Mouse (Mus musculus) embryonic facial prominence, embryonic 10.5 days (tissue): ENCODE data around the gene Dbx1. TPM values are rescaled to one million over a fixed set of nuclear protein-coding genes. Genes with fewer than 3 reads are reported as not detected.

Source experiments
- DNase-seq: peaks from one replicate; pipeline ENCODE4 v3.0.0-alpha.2; 2017; ENCODE audit warnings: low spot score
- H3K27ac ChIP-seq: fragments of 300-500 bp; sonication (generic); replicated peaks from 2 replicates; pipeline ENCODE4 v1.5.1; 2016; ENCODE audit warnings: mild to moderate bottlenecking
- H3K27me3 ChIP-seq: fragments of 300-500 bp; sonication (generic); replicated peaks from 2 replicates; pipeline ENCODE4 v1.6.1; 2016; ENCODE audit warnings: low read depth, mild to moderate bottlenecking; ENCODE audit not compliant: poor library complexity, severe bottlenecking
- H3K36me3 ChIP-seq: fragments of 300-500 bp; sonication (generic); replicated peaks from 2 replicates; pipeline ENCODE4 v1.6.1; 2016; ENCODE audit warnings: mild to moderate bottlenecking, moderate library complexity
- H3K4me1 ChIP-seq: fragments of 300-500 bp; sonication (generic); 2 replicates; pipeline ENCODE4 v1.6.1; 2016
- H3K4me3 ChIP-seq: fragments of 300-500 bp; sonication (generic); 2 replicates; pipeline ENCODE4 v1.5.1; 2016; ENCODE audit warnings: mild to moderate bottlenecking, moderate library complexity
- H3K9me3 ChIP-seq: fragments of 300-500 bp; sonication (generic); 2 replicates; pipeline ENCODE4 v1.6.1; 2016; ENCODE audit warnings: mild to moderate bottlenecking
- WGBS: fragments of 180-500 bp; shearing (Covaris S2); methylation state at CpG from one replicate; pipeline ENCODE4 v1.1.7; 2016; 5-methylcytosine and 5-hydroxymethylcytosine counted together
- polyA plus RNA-seq: library from polyadenylated mRNA; unstranded; fragments of >200 nt; fragmentation: Nextera tagmentation; extraction: Ambion mirVana; gene quantifications from 2 replicates; pipeline ENCODE4 v1.2.1, GENCODE M21; 2016

The Dbx1 gene
- polyA plus RNA-seq, 1 experiment from 2014 or later, result 5.1 TPM

DNA sequence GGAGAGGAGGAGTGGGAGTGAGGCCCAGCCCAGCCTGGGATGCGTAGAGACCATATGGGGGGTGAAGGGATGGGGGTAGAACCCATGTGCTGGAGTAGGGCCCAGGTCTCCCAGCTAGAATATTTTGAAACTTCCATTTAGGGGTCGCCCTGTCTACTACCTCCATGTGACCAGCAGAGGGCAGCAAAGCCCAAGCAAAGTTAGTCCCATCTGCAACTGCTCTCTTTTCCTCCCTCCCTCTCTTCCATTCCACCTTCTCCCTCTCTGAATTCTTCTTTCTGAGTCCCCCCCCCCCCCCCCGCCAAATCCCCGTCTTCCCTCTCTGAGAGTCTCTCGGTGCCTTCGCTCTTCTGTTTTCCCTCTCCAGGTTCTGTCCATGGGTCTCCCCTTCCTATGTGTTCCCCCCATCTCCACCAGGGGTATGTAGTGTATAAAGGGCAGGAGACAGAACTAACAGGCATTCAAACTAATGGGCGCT is 20.4 kb downstream of the Dbx1 start:
- H3K4me3 ChIP-seq, result 0 out of 2 replicates have a peak overlapping the region, but pooled peaks have one; percentile 26
- no peaks in the 10 kb centered on the region for H3K9me3 ChIP-seq
- no peaks in the 10 kb centered on the region for H3K36me3 ChIP-seq
- peaks cover 55% of the 10 kb centered on the region for H3K27me3 ChIP-seq
- peak; percentile 78 for DNase-seq
- 3% methylated on average over 6 of the region's 7 CpGs for WGBS
- H3K4me1 ChIP-seq, result no peaks in the 10 kb centered on the region; the same call in 1 of the 2 replicates
- no peak overlapping the region for H3K27ac ChIP-seq

DNA sequence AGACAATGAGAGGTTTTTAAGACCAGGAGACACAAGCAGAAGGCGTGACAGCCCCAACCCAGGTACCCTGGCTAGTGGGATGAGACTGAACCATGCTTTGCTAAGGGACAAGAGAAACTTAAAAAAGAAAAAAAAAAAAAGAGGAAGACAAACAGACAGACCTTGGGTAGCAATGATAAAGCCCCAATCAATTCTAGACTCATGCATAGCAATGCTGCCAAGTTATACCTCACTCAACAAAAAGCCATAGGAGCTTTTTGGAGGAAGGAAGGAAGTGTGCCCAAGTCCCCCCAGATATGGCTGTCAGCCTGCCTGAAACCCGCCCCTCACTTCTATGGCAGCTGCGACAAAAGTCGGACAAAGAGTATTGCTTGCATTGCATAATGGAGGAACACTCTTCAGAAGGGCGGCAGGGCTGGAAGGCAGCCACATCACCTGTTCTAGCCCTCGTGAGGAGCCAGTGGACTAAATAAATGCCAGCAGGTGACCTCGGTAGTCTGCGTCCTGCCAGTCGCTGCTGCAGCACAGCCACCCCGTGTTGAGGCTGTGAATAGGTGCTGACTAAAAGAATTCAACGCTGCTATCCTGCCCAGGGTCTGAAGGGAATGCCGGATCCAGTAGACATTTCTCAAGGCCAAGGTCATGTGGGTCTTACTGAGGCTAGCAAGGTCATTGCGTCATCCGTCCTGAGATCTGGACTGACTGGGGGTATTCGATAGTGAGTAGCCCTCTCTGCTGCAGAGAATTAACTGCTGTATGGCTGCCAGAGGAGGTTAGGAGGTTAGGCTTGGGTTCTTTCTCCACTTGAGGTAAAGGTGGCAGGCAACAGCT is 31.5 kb downstream of the Dbx1 start:
- no peaks in the 10 kb centered on the region for H3K27me3 ChIP-seq
- H3K4me1 ChIP-seq, result peaks cover 14% of the 10 kb centered on the region
- 89% methylated on average over 15 of the region's 15 CpGs for WGBS
- H3K4me3 ChIP-seq, result no peak overlapping the region
- no peak overlapping the region for H3K27ac ChIP-seq
- no peaks in the 10 kb centered on the region for H3K9me3 ChIP-seq
- DNase-seq, result no peak
- H3K36me3 ChIP-seq, result peaks cover 32% of the 10 kb centered on the region

DNA sequence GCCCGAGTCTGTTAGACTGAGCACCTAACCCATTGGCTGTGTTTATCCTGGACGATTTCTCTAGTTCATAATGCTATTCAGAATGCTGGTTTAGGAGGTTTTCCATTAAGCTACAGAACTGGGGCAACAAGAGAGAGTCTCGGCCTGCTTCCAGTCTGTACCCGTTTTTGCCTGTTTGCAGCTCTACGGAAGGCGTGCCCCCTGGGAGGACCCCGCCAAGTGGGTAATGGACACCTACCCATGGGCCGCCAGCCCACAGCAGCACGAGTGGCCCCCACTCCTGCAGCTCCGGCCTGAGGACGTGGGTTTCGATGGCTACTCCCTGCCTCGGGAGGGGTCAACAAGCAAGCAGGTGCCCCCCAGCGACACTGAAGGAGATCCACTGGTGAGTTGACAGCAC is 32.4 kb downstream of the Dbx1 start:
- no peak for DNase-seq
- Histone ChIP-seq H3K4me3 (no peak overlapping the region), H3K9me3 (no peaks in the 10 kb centered on the region), H3K36me3 (peaks cover 41% of the 10 kb centered on the region), H3K27me3 (no peaks in the 10 kb centered on the region), H3K27ac (no peak overlapping the region), H3K4me1 (peaks cover 14% of the 10 kb centered on the region)
- 92% methylated on average over 14 of the region's 14 CpGs for WGBS

GRCm38 (mm10) chr7:49601191-49601975 is 35.3 kb downstream of the Dbx1 start:
- H3K27ac ChIP-seq, result no peak overlapping the region

DNA sequence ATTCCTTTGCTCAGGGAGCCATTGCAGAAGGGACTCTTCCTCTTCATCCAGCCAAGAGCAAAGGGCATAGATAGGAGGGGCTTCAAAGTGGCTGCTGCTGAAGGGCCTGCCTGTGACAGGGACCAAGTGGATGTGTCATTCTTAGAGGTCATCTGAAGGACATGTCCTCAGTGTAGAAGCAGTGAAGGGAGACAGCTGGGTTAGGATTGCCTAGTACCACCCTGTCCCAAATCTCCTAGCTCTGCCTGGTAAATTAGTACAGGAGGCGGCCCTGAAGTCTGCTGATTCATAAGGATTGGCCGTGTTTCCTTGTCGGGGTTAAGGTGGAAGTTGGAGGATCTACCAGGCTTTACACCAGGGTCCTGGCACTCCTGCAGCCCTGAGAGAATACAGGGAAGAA is 36.7 kb downstream of the Dbx1 start:
- Histone ChIP-seq H3K27ac (no peak overlapping the region), H3K9me3 (no peaks in the 10 kb centered on the region), H3K4me3 (no peak overlapping the region), H3K36me3 (peaks cover 62% of the 10 kb centered on the region), H3K27me3 (no peaks in the 10 kb centered on the region), H3K4me1 (peaks cover 4% of the 10 kb centered on the region; the same call in 1 of the 2 replicates)
- no peak for DNase-seq
- 93% methylated on average over 3 of the region's 3 CpGs for WGBS

More at GRCm38 (mm10) chr7:49601191-49601975, 35.3 kb downstream of the Dbx1 start:
- 53% methylated on average over 13 of the region's 13 CpGs for WGBS
- peaks cover 6% of the 10 kb centered on the region; the same call in 1 of the 2 replicates for H3K4me1 ChIP-seq
- no peaks in the 10 kb centered on the region for H3K9me3 ChIP-seq
- no peaks in the 10 kb centered on the region for H3K27me3 ChIP-seq
- peaks cover 63% of the 10 kb centered on the region for H3K36me3 ChIP-seq
- DNase-seq, result peak; percentile 81
- H3K4me3 ChIP-seq, result no peak overlapping the region

- H3K4me3 ChIP-seq, result no peak overlapping the region
- WGBS, result 95% methylated on average over 13 of the region's 13 CpGs
- H3K9me3 ChIP-seq, result no peaks in the 10 kb centered on the region
- DNase-seq, result no peak
- peaks cover 4% of the 10 kb centered on the region; the same call in 1 of the 2 replicates for H3K4me1 ChIP-seq
- peaks cover 71% of the 10 kb centered on the region for H3K36me3 ChIP-seq
- no peak overlapping the region for H3K27ac ChIP-seq
- H3K27me3 ChIP-seq, result no peaks in the 10 kb centered on the region
Observed at GRCm38 (mm10) chr7:49598225-49598624, 38.4 kb downstream of the Dbx1 start.

- peaks cover 66% of the 10 kb centered on the region for H3K36me3 ChIP-seq
- 84% methylated on average over 3 of the region's 3 CpGs for WGBS
- no peak overlapping the region for H3K27ac ChIP-seq
Observed at GRCm38 (mm10) chr7:49597776-49598175, 38.9 kb downstream of the Dbx1 start.

GRCm38 (mm10) chr7:49589635-49590034 is 47.0 kb downstream of the Dbx1 start:
- DNase-seq, result no peak
- Histone ChIP-seq H3K27ac (no peak overlapping the region), H3K9me3 (no peaks in the 10 kb centered on the region), H3K4me1 (no peaks in the 10 kb centered on the region), H3K36me3 (peaks cover 60% of the 10 kb centered on the region), H3K27me3 (no peaks in the 10 kb centered on the region), H3K4me3 (no peak overlapping the region)
- WGBS, result 93% methylated on average over 8 of the region's 8 CpGs

More at GRCm38 (mm10) chr7:49597776-49598175, 38.9 kb downstream of the Dbx1 start:
- no peaks in the 10 kb centered on the region for H3K9me3 ChIP-seq
- H3K4me3 ChIP-seq, result no peak overlapping the region
- H3K27me3 ChIP-seq, result no peaks in the 10 kb centered on the region
- DNase-seq, result no peak
- peaks cover 4% of the 10 kb centered on the region; the same call in 1 of the 2 replicates for H3K4me1 ChIP-seq

- Histone ChIP-seq H3K4me1 (no peaks in the 10 kb centered on the region), H3K4me3 (no peak overlapping the region), H3K9me3 (no peaks in the 10 kb centered on the region), H3K36me3 (peaks cover 61% of the 10 kb centered on the region), H3K27me3 (no peaks in the 10 kb centered on the region), H3K27ac (no peak overlapping the region)
- no peak for DNase-seq
- 86% methylated on average over 5 of the region's 5 CpGs for WGBS
Observed at GRCm38 (mm10) chr7:49586530-49587120, 50.0 kb downstream of the Dbx1 start.

DNA sequence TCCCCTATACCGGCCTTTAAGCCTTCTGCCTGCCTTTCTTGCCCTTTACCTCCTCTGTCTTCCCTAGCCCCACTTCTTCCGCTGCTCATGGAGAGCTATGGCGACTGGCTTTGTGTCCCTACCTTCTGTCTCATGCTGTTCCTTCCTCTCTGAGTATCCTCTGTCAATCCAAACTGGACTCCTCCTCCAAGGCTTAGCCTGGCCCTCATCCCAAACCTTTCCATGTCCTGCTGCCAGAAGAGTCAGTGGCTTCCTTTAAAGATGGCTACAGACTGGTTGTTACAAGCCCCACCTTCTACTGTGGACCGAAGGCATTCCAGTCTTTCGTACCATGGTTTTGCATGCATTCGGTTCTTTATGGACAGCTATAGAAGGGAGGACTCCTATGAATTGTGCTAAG is 53.5 kb downstream of the Dbx1 start:
- Histone ChIP-seq H3K4me3 (no peak overlapping the region), H3K27ac (no peak overlapping the region), H3K27me3 (no peaks in the 10 kb centered on the region), H3K4me1 (no peaks in the 10 kb centered on the region), H3K9me3 (no peaks in the 10 kb centered on the region), H3K36me3 (peaks cover 62% of the 10 kb centered on the region)
- DNase-seq, result no peak
- WGBS, result 91% methylated on average over 6 of the region's 6 CpGs

DNA sequence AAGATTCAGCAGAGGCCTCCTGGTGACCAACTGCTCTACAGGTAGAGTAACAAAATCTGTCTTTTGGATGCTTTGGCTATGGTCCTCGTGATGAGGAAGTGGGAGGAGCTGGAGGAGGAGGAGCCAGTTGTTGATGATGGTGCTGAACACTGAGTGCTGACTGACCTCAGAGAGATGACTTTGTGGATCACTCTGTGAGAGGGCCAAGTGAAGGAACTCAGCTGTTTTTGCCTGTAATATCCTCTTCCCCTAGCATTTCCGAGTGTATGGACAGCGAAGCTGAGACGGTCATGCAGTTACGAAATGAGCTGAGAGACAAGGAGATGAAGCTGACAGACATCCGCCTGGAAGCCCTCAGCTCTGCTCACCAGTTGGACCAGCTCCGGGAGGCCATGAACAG is 54.1 kb downstream of the Dbx1 start:
- H3K4me3 ChIP-seq, result no peak overlapping the region
- H3K4me1 ChIP-seq, result no peaks in the 10 kb centered on the region
- WGBS, result 90% methylated on average over 7 of the region's 7 CpGs
- no peak for DNase-seq
- no peak overlapping the region for H3K27ac ChIP-seq
- H3K9me3 ChIP-seq, result no peaks in the 10 kb centered on the region
- no peaks in the 10 kb centered on the region for H3K27me3 ChIP-seq
- H3K36me3 ChIP-seq, result peaks cover 62% of the 10 kb centered on the region

GRCm38 (mm10) chr7:49581951-49582350 is 54.7 kb downstream of the Dbx1 start:
- WGBS, result 84% methylated on average over 2 of the region's 2 CpGs
- DNase-seq, result no peak

More at GRCm38 (mm10) chr7:49581951-49582350, 54.7 kb downstream of the Dbx1 start:
- Histone ChIP-seq H3K4me3 (no peak overlapping the region), H3K27me3 (no peaks in the 10 kb centered on the region), H3K27ac (no peak overlapping the region), H3K9me3 (no peaks in the 10 kb centered on the region), H3K4me1 (no peaks in the 10 kb centered on the region), H3K36me3 (peaks cover 65% of the 10 kb centered on the region)
